8 mouse cellular contexts compared by ENCODE assay signal in the genomic region with DNA sequence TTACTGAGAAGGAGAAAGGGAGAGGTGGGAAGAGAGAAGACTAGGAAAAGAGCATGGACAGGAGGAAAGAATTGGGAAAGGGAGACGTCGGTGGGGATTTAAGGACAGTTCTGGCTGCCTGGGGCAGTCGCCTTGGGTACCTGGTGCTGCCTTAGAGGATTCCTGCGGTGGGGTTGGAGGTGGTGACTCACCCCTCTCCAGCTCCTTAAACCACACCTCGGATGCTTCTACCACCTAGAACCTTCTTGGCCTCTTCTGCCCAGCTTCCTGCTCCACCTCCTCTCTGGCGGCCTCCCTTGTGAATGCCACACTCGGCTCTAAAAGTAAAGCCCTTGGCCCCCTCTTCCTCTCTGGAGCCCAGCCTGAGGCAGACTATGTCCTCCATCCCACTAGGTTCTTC. TPM values are rescaled to one million over a fixed set of nuclear protein-coding genes. Genes with fewer than 3 reads are reported as not detected.
DNase-seq lines count a peak whose midpoint lies in the region; ATAC-seq and TF ChIP-seq lines count a peak whose summit lies in the region.

No protein-coding gene starts in this region.

- H3K4me1 ChIP-seq in kidney, embryonic 15.5 days, result peaks cover 17% of the 10 kb centered on the region
- H3K4me1 ChIP-seq in heart, embryonic 15.5 days (replicated peaks), result peaks cover 24% of the 10 kb centered on the region
- H3K4me1 ChIP-seq in liver, embryonic 14.5 days (replicated peaks; ENCODE audit: control insufficient read depth in 2 of 2, insufficient read depth in 2 of 2, low read length in 1 of 2), result peaks cover 42 to 48% of the 10 kb centered on the region in 2 experiments
- peaks cover 6% of the 10 kb centered on the region; the same call in 1 of the 2 replicates for H3K4me1 ChIP-seq in neural tube, embryonic 13.5 days (replicated peaks)

- H3K27ac ChIP-seq in kidney, embryonic 15.5 days, result peak overlapping the region; percentile 60
- H3K27ac ChIP-seq in heart, embryonic 15.5 days, result peak overlapping the region; percentile 68
- H3K27ac ChIP-seq in liver, embryonic 14.5 days, result no peak overlapping the region
- H3K27ac ChIP-seq in neural tube, embryonic 13.5 days (replicated peaks), result no peak overlapping the region

- peak overlapping the region; percentile 37 for H3K4me3 ChIP-seq in kidney, embryonic 15.5 days (replicated peaks)
- H3K4me3 ChIP-seq in heart, embryonic 15.5 days, result peak overlapping the region; percentile 13; the same call in 1 of the 2 replicates
- peak overlapping the region; percentile 34 to 44; a peak in 3 of 4 replicates for H3K4me3 ChIP-seq in liver, embryonic 14.5 days (ENCODE audit: insufficient read depth in 1 of 2, low read depth in 2 of 2, low read length in 2 of 2)
- peak overlapping the region; percentile 11; the same call in 1 of the 2 replicates for H3K4me3 ChIP-seq in neural tube, embryonic 13.5 days

- no peaks in the 10 kb centered on the region for H3K27me3 ChIP-seq in kidney, embryonic 15.5 days
- no peaks in the 10 kb centered on the region for H3K27me3 ChIP-seq in heart, embryonic 15.5 days
- no peaks in the 10 kb centered on the region; the same call in 1 of the 2 replicates for H3K27me3 ChIP-seq in liver, embryonic 14.5 days (ENCODE audit: control insufficient read depth, insufficient read depth, low read length)
- no peaks in the 10 kb centered on the region for H3K27me3 ChIP-seq in neural tube, embryonic 13.5 days

- no peak for ATAC-seq in kidney, embryonic 15.5 days (replicated peaks; ENCODE audit: low FRiP score)
- no peak for ATAC-seq in heart, embryonic 15.5 days (replicated peaks; ENCODE audit: insufficient number of reproducible peaks, insufficient read depth, low FRiP score, low read depth)
- ATAC-seq in liver, embryonic 14.5 days (ENCODE audit: insufficient read depth), result no peak
- ATAC-seq in neural tube, embryonic 13.5 days (ENCODE audit: low read depth), result no peak
- no peak for ATAC-seq in monocyte, adult 5-6 weeks (replicated peaks; ENCODE audit: insufficient number of reproducible peaks, low FRiP score, low TSS enrichment, poor library complexity, severe bottlenecking)

- H3K4me2 ChIP-seq in kidney, embryonic 15.5 days, result peak overlapping the region; percentile 66
- H3K4me2 ChIP-seq in heart, embryonic 15.5 days, result peak overlapping the region; percentile 31; the same call in 1 of the 2 replicates
- H3K4me2 ChIP-seq in liver, embryonic 14.5 days (ENCODE audit: low read depth), result peak overlapping the region; percentile 67
- peak overlapping the region; percentile 37 for H3K4me2 ChIP-seq in neural tube, embryonic 13.5 days

- no peak for TF ChIP-seq CTCF in liver, embryonic 14.5 days (IDR thresholded peaks at IDR 0.05; ENCODE audit: low read depth)

- 21% methylated on average over 7 of the region's 7 CpGs for WGBS in kidney, embryonic 15.5 days
- 41% methylated on average over 7 of the region's 7 CpGs for WGBS in heart, embryonic 15.5 days
- 9% methylated on average over 7 of the region's 7 CpGs for WGBS in liver, embryonic 14.5 days (ENCODE audit: insufficient replicate concordance)
- 22% methylated on average over 7 of the region's 7 CpGs for WGBS in neural tube, embryonic 13.5 days

- peak overlapping the region; percentile 31 for H3K9ac ChIP-seq in kidney, embryonic 15.5 days
- no peak overlapping the region; the same call in 1 of the 2 replicates for H3K9ac ChIP-seq in heart, embryonic 15.5 days
- H3K9ac ChIP-seq in liver, embryonic 14.5 days (replicated peaks), result peak overlapping the region; percentile 23; the same call in 1 of the 2 replicates
- 0 out of 2 replicates have a peak overlapping the region, but pooled peaks have one; percentile 35 for H3K9ac ChIP-seq in neural tube, embryonic 13.5 days

- no peak for DNase-seq in kidney, postnatal 36 days
- DNase-seq in liver, embryonic 14.5 days (ENCODE audit: low read depth in 3 of 3, low spot score in 3 of 3), result no peak
- no peak for DNase-seq in thymus, postnatal 0 days (ENCODE audit: low spot score)
- DNase-seq in kidney, postnatal 25 days, result no peak

- no peak for TF ChIP-seq EP300 in liver, embryonic 14.5 days (IDR thresholded peaks at IDR 0.05; ENCODE audit: low read depth)

- H3K9me3 ChIP-seq in kidney, embryonic 15.5 days (replicated peaks), result 0 out of 2 replicates have a peak, but pooled peaks cover 4% of the 10 kb centered on the region
- no peaks in the 10 kb centered on the region for H3K9me3 ChIP-seq in heart, embryonic 15.5 days (replicated peaks)
- no peaks in the 10 kb centered on the region for H3K9me3 ChIP-seq in liver, embryonic 14.5 days (ENCODE audit: control insufficient read depth, low read length)
- peaks cover 5% of the 10 kb centered on the region; the same call in 1 of the 2 replicates for H3K9me3 ChIP-seq in neural tube, embryonic 13.5 days

- H3K36me3 ChIP-seq in kidney, embryonic 15.5 days, result peaks cover 45% of the 10 kb centered on the region
- peaks cover 44% of the 10 kb centered on the region for H3K36me3 ChIP-seq in heart, embryonic 15.5 days
- no peaks in the 10 kb centered on the region for H3K36me3 ChIP-seq in liver, embryonic 14.5 days (replicated peaks; ENCODE audit: control insufficient read depth, insufficient read depth, low read depth)
- H3K36me3 ChIP-seq in neural tube, embryonic 13.5 days, result peaks cover 5% of the 10 kb centered on the region; the same call in 1 of the 2 replicates

RNA-seq across cellular contexts. Expression of gene Nop53, which starts 9.6 kb away (rescaled TPM):
- polyA plus RNA-seq in kidney, embryonic 15.5 days (2015; fragmentation: Nextera tagmentation; extraction: Ambion mirVana), result 194 and 195 TPM in 2 replicates
- polyA plus RNA-seq in heart, embryonic 15.5 days (2015; fragmentation: Nextera tagmentation; extraction: Ambion mirVana), result 118 and 124 TPM in 2 replicates
- 32.1 and 56.9 TPM in 2 replicates for polyA plus RNA-seq in liver, embryonic 14.5 days (2012; rRNA removed)
- polyA plus RNA-seq in liver, embryonic 14.5 days (2014; fragmentation: Nextera tagmentation; extraction: Ambion mirVana), result 75.9 and 96.8 TPM in 2 replicates
- 128 and 148 TPM in 2 replicates for polyA plus RNA-seq in neural tube, embryonic 13.5 days (2015; fragmentation: Nextera tagmentation; extraction: Ambion mirVana)
- 208 to 319 TPM (median 268 TPM) in 3 replicates for total RNA-seq in monocyte, adult 5-6 weeks (2017)
- polyA plus RNA-seq in thymus, postnatal 0 days (2015; fragmentation: Nextera tagmentation; extraction: Ambion mirVana), result 273 and 293 TPM in 2 replicates

RNA-seq across cellular contexts. Expression of gene Ehd2, which starts 11.9 kb away (rescaled TPM):
- 39.4 and 39.5 TPM in 2 replicates for polyA plus RNA-seq in kidney, embryonic 15.5 days (2015; fragmentation: Nextera tagmentation; extraction: Ambion mirVana)
- 62.8 TPM in 2 replicates for polyA plus RNA-seq in heart, embryonic 15.5 days (2015; fragmentation: Nextera tagmentation; extraction: Ambion mirVana)
- 2.5 and 2.7 TPM in 2 replicates for polyA plus RNA-seq in liver, embryonic 14.5 days (2012; rRNA removed)
- 3.0 and 3.2 TPM in 2 replicates for polyA plus RNA-seq in liver, embryonic 14.5 days (2014; fragmentation: Nextera tagmentation; extraction: Ambion mirVana)
- polyA plus RNA-seq in neural tube, embryonic 13.5 days (2015; fragmentation: Nextera tagmentation; extraction: Ambion mirVana), result 9.3 and 12.6 TPM in 2 replicates
- total RNA-seq in monocyte, adult 5-6 weeks (2017), result 0.49 TPM in 1 of 3 replicates, not detected in the others
- 5.1 and 6.5 TPM in 2 replicates for polyA plus RNA-seq in thymus, postnatal 0 days (2015; fragmentation: Nextera tagmentation; extraction: Ambion mirVana)

RNA-seq across cellular contexts. Expression of gene Selenow, which starts 33.3 kb away (rescaled TPM):
- polyA plus RNA-seq in kidney, embryonic 15.5 days (2015; fragmentation: Nextera tagmentation; extraction: Ambion mirVana), result 745 and 748 TPM in 2 replicates
- polyA plus RNA-seq in heart, embryonic 15.5 days (2015; fragmentation: Nextera tagmentation; extraction: Ambion mirVana), result 644 and 688 TPM in 2 replicates
- polyA plus RNA-seq in liver, embryonic 14.5 days (2012; rRNA removed), result 169 and 186 TPM in 2 replicates
- 334 and 343 TPM in 2 replicates for polyA plus RNA-seq in liver, embryonic 14.5 days (2014; fragmentation: Nextera tagmentation; extraction: Ambion mirVana)
- 1,338 and 1,452 TPM in 2 replicates for polyA plus RNA-seq in neural tube, embryonic 13.5 days (2015; fragmentation: Nextera tagmentation; extraction: Ambion mirVana)
- 42.8 to 94.2 TPM (median 48.6 TPM) in 3 replicates for total RNA-seq in monocyte, adult 5-6 weeks (2017)
- polyA plus RNA-seq in thymus, postnatal 0 days (2015; fragmentation: Nextera tagmentation; extraction: Ambion mirVana), result 550 and 586 TPM in 2 replicates

Comparison
In these comparisons a context has a peak if more than half of its experiments do, and no peak if none do; other contexts are left out.
1. H3K27ac ChIP-seq: peak in kidney, embryonic 15.5 days (single experiment) and heart, embryonic 15.5 days (single experiment); none in liver, embryonic 14.5 days (single experiment) and neural tube, embryonic 13.5 days (single experiment).
2. Peak in every context shown above with its lines, with median percentiles within 50 percentile points of each other: H3K4me2 ChIP-seq and H3K4me3 ChIP-seq.